Mouse (Mus musculus) erythroblast, adult 5-6 weeks (primary cell): ENCODE results near the gene Usp29. TPM values are rescaled to one million over a fixed set of nuclear protein-coding genes. Genes with fewer than 3 reads are reported as not detected.
"Not testable (repeated sequence)": the region's sequence is repeated elsewhere in the genome, so short reads cannot be mapped to it uniquely, and the experiment has no call there.

Experiments
- ATAC-seq: replicated peaks from 2 replicates; pipeline ENCODE4 v1.8.0; 2016; ENCODE audit warnings: moderate number of reproducible peaks, mild to moderate bottlenecking, moderate TSS enrichment, inconsistent platforms; ENCODE audit not compliant: poor library complexity, low FRiP score, severe bottlenecking
- total RNA-seq, 2 experiments: library from RNA; stranded (forward) in 1 of 2; stranded (reverse) in 1 of 2; fragments of 150-400 nt in 1 of 2; fragments of 200-764, 138-1000 nt in 1 of 2; gene quantifications; 2 replicates each; pipeline versions ENCODE4 v1.2.3 to v1.2.4; 2015 to 2017; ENCODE audit warnings: low replicate concordance in 2 of 2

The Usp29 gene
- total RNA-seq, 2 experiments from 2014 or later: 0.19 TPM; not detected in 1

GRCm38 (mm10) chr7:6858694-6859270 is 128.4 kb downstream of the Usp29 start:
- ATAC-seq: no peak

- ATAC-seq: no peak
Observed at GRCm38 (mm10) chr7:6860689-6861088, 130.3 kb downstream of the Usp29 start.

- no peak for ATAC-seq
Observed at GRCm38 (mm10) chr7:6866351-6866750, 136.0 kb downstream of the Usp29 start.

GRCm38 (mm10) chr7:6868831-6869230 is 138.5 kb downstream of the Usp29 start:
- ATAC-seq: no peak

- no peak for ATAC-seq
Observed at GRCm38 (mm10) chr7:6869556-6869955, 139.2 kb downstream of the Usp29 start.

- no peak for ATAC-seq
Observed at GRCm38 (mm10) chr7:6874448-6874847, 144.1 kb downstream of the Usp29 start.

GRCm38 (mm10) chr7:6878202-6878601 is 147.8 kb downstream of the Usp29 start:
- no peak for ATAC-seq

- not testable (repeated sequence) for ATAC-seq
Observed at GRCm38 (mm10) chr7:6878849-6879248, 148.5 kb downstream of the Usp29 start.

GRCm38 (mm10) chr7:6879512-6880164 is 149.3 kb downstream of the Usp29 start:
- ATAC-seq: no peak

- ATAC-seq: not testable (repeated sequence)
Observed at GRCm38 (mm10) chr7:6880918-6881317, 150.5 kb downstream of the Usp29 start.

GRCm38 (mm10) chr7:6881473-6882046 is 151.2 kb downstream of the Usp29 start:
- ATAC-seq: no peak

GRCm38 (mm10) chr7:6883376-6884147 is 153.2 kb downstream of the Usp29 start:
- no peak for ATAC-seq

- no peak for ATAC-seq
Observed at GRCm38 (mm10) chr7:6885416-6885815, 155.0 kb downstream of the Usp29 start.

GRCm38 (mm10) chr7:6886896-6887295 is 156.5 kb downstream of the Usp29 start:
- no peak for ATAC-seq

- no peak for ATAC-seq
Observed at GRCm38 (mm10) chr7:6889871-6890270, 159.5 kb downstream of the Usp29 start.

- no peak for ATAC-seq
Observed at GRCm38 (mm10) chr7:6891206-6891605, 160.8 kb downstream of the Usp29 start.

GRCm38 (mm10) chr7:6897021-6897420 is 166.6 kb downstream of the Usp29 start:
- not testable (repeated sequence) for ATAC-seq

GRCm38 (mm10) chr7:6900672-6901071 is 170.3 kb downstream of the Usp29 start:
- no peak for ATAC-seq

GRCm38 (mm10) chr7:6903489-6903888 is 173.1 kb downstream of the Usp29 start:
- ATAC-seq: no peak

- no peak for ATAC-seq
Observed at GRCm38 (mm10) chr7:6910527-6910926, 180.1 kb downstream of the Usp29 start.

GRCm38 (mm10) chr7:6911731-6912130 is 181.4 kb downstream of the Usp29 start:
- no peak for ATAC-seq
